Mouse (Mus musculus): Measurements from ENCODE around the gene Sergef.
"Not testable (repeated sequence)": the region's sequence is repeated elsewhere in the genome, so short reads cannot be mapped to it uniquely, and the experiment has no call there.

Sergef gene

DNA sequence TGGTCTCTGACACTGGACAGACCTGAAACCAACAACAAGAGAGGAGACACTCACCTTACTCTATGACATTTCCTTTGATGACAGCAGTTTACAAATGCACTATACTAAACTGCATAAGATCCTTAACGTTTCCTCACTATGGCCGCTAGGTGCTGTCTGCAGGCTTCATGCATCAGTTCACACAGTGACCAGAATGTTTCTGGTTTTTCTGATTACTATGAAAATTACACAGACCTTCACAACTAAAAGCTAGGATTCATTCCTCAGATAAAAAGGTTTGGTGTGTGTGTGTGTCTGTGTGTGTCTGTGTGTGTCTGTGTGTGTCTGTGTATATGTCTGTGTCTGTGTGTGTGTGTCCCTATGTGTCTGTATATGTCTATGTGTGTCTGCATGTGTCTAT lies 63.7 kb downstream of the Sergef start:
- no peak for DNase-seq (ENCODE audit: low spot score)

DNA sequence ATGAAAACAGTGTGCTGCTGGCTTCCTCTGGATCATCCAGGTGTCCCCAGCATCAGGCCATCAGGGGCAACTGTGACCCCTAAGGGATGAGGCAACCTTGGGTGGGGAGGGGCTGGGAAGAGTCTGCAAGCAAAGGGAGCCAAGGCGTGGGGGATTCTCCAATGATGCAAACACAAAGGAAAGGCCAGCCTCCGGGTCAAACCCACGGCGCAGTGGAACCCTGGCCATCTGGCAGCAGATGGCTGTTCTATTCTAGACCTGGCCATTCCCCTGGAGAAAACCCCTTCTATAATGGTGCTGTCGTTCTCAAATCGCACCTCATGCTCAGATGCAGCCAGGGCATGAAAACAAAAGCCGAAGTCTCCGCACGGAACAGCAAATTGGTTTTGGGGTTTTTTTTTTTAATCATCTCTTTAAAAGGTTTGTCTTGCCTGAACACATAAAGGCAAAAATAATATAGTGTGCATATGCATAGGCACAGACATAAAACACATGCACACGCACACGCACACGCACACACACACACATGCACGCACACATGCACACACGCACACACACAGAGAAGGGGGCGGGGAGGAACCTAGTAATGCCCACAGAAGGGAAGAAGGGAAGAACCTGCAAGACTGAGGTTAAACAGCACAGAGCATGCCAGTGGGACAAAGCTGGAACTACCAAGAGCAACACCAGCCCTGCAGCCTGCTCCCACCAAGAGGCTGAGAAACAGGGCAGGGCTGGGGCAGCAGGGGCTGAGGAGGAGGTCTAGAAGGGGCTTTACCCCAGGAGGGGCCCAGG lies 66.6 kb downstream of the Sergef start:
- DNase-seq (ENCODE audit: low spot score): no peak

DNA sequence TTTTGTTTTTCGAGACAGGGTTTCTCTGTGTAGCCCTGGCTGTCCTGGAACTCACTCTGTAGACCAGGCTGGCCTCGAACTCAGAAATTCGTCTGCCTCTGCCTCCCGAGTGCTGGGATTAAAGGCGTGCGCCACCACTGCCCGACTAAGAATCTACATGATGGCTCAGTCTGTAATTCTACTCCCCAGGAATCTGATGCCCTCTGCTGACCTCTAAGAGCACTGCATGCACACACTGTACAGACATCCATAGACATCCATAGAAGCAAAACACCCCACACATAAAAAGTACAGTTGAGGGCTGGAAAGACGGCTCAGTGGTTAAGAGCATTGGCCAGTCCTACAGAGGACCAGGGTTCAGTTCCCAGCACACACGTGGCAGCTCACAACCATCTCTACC lies 70.1 kb downstream of the Sergef start:
- not testable (repeated sequence) for DNase-seq (ENCODE audit: low spot score)

DNA sequence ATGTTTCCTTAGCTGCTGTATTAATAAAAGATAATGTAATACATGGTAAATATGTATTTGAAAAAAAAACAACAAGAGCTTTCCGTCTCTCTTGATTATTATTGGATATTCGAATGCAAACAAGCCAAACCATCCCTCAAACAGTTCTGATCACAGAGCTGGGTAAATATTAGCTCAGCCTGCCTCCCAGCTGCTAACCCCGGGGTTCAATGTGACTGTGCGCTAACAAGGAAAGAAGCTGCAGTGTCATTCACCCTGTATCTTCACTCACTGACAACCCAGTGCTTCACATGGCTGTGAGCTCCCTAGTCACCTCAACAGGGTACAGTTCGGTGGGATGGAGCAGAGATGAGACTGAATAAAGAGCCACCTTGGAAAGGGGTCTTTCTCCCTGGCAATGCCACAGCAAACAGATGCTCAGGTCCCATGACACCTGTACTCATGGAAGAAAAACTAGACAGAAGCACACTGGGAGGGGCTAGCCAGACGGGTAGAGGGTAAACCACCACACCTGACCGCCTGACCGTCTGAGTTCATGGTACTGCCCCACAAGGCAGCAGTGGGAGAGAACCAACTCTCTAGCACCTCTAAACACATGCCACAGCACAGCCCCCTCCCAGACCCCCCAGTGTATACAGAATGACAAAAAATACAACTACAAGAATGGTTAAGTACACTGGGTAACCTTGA lies 73.1 kb downstream of the Sergef start:
- DNase-seq (ENCODE audit: low spot score): no peak

DNA sequence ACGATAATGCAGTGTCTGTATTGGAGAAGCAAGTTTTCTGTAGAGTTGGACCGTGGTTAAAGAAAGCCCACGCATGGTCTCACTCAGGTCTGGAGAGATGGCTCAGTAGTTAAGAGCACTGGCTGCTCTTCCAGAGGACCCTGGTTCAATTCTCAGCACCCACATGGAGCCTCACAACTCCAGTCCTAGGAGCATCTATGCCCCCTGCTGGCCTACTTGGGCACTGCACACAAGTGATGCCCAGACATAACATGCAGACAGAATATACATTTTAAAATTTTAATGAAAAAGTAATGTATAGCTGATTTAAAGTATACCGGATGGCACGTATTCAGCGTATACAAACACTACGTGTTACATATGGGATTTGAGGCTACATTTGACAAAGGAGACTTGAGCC lies 74.2 kb downstream of the Sergef start:
- no peak for DNase-seq (ENCODE audit: low spot score)

DNA sequence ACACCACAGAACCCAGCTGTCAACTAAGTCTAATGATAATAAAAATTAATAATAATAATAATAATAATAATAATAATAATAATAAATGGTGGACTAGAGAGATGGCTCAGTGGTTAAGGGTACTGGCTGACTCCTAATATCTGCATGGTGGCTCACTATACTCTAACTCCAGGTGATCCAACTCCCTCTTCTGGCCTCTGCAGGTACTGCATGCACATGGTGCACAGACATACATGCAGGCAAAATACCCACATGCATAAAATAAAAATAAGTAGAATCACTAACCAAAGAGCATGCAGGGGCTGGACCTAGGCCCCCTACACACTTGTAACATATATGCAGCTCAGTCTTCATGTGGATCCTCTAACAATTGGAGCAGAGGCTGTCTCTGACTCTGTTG lies 75.8 kb downstream of the Sergef start:
- no peak for DNase-seq (ENCODE audit: low spot score)

DNA sequence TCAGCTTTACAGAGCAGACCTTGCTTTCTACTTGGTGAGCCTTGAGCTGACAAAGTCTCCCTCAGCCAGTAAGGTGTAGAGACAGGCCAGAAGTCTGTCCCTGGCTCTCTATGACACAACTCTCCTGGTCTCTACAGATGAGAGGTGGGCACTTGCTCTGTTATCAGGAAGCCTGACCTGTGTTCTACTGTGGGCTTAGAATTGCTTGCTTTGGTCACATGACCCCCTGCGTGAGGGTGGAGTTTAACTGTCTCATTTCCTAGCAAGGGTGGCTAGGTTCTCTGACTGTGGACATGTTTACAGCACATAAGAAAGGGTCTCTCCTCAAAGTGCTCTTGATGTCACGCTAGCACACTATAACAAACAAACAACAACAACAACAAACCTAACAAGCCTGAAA lies 79.5 kb downstream of the Sergef start:
- DNase-seq (ENCODE audit: low spot score): no peak

DNA sequence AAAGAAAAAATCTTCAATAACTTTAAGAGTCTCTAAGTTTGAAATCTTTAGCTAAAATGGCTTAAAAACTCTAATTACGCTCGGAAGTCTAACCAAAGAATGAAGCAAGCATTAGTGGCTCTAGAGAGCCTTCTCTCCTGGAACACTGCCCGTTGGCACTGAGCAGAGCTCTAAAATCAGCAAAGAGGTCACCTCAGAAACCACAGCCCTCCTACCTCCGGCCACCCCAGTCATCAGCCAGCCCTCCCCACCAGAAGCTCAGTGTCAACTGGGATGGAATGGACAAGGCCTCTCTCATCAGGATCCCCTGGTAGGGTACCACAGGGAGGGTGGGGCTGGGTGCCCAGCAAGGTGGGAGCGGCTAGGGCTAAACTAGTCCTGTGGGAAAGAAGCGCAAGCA lies 80.0 kb downstream of the Sergef start:
- DNase-seq (ENCODE audit: low spot score): no peak

DNA sequence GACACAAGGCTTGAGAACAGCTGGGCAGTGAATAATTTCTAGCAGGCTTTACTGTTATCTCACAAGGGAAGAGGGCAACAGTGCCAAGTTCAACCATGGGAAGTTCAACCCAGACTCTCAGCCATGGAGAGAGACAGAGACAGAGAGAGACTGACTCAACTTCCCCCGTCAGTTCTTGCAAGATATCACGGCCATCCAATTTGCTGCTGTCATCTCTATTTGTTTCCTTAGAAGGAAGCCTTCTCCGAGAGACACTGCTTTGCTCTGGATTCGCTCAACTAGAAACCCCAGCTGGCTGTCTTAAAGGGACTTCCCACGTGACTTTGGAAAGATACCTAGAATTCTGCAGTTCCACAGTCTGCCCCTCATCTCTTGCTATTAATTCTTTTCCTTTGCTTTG lies 80.6 kb downstream of the Sergef start:
- DNase-seq (ENCODE audit: low spot score): no peak

DNA sequence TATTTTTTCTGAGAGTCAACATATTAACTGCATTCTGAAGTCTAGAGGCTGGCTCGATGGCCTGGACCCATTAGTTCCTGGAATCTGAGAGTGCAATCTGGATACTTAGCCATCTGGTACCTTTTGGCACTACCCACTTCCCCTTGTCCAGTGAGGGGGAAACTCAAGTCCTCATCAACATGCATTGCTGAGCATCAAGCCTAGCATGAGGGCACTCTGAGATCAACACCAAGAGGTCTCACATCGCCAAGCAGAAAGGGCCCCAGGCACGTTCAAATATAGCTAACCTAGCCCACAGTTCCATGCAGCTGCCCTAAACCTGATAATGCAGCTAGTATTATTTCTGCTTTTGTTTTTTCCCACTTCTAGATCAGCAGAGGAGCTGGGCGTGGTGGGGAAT lies 81.6 kb downstream of the Sergef start:
- no peak for DNase-seq (ENCODE audit: low spot score)

DNA sequence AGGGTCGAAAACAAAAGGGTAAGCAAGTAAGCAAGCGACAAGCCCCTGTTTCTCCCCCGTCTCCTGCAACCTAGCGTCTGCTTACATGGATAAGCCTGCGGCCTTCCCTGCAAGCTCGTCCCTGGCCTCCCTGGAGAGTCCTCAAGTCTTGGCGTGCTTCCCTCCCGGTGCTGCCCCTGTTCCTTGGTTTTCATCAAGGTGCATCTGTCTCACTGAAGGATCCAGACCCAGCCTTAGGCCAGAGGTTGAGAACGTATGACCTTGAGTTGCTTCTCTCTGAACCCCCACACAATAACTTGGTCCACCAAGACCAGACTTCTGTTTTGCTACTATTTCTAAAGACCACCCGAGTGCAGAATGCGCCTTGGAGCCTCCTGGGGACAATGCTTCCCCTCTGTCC lies 82.2 kb downstream of the Sergef start:
- DNase-seq (ENCODE audit: low spot score): no peak

DNA sequence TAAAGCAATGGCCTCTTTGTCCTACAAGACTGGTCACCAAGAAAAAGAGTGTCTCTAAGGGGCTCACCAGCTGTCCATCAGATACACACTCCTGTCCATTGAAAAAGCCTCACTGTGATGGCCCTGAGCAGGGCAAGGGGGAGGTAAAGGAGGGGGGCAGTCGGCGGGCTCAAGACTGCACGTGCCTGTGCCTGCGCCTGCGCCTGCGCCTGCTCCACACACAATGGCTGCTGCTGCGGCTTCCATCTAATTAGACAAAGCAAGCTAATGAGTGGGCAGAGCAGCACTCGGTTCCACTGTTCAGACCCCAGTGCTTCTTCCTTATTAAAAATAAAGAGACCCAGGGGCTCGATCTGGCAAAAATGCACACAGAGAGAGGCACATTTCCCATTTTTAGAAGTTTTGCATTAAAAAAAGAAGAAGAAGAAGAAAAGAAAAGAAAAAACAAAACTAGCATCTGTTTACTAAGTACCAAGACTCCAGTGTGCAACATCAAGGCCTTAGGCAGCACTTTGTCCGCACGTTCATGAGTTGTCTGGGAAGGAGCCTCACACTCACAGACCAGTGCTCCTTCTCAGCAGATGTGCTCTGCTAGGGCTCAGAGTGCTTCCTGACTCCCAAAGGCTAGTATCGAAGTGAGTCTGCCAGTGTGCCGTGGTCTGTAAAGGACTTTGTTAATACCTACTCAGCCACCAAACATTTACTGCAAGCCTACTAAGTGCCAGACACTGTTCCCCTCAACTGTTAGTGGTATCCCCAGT lies 83.1 kb downstream of the Sergef start:
- DNase-seq (ENCODE audit: low spot score): no peak

DNA sequence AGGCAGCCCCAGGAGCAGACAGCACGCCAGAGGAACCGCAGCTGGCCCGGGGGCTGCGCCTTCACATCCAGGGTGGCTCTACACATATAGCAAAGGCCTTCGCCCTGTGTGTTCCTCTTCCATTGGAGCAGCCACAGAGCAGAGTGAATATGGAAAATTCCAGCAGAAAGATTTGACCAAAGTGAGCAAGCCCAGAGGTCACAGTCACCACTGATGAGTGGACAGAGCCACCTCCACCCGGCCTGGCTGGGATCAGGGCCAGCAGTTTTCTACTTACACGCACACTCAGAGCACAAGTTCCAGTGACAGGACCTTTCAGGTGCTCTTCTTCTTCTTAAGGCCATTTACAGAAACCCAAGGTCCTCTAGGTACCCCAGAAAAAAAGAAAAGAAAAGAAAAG lies 83.9 kb downstream of the Sergef start:
- DNase-seq (ENCODE audit: low spot score): no peak

DNA sequence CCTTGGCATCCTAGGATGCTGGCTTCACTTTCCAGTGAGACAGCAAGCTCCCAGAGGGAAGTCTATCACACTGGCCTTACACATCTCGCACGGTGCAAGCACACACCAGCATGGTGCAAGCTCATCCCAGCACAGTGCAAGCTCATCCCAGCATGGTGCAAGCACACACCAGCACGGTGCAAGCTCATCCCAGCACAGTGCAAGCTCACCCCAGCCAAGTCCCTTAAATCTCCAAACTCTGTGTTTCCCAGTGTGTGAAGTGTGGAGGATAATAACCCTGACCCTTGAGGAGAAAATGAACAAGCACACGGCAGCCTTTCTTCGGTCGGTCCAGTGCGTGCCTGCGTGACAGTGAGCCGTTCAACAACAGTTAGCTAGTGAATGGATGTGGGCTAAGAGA lies 84.8 kb downstream of the Sergef start:
- DNase-seq (ENCODE audit: low spot score): no peak

DNA sequence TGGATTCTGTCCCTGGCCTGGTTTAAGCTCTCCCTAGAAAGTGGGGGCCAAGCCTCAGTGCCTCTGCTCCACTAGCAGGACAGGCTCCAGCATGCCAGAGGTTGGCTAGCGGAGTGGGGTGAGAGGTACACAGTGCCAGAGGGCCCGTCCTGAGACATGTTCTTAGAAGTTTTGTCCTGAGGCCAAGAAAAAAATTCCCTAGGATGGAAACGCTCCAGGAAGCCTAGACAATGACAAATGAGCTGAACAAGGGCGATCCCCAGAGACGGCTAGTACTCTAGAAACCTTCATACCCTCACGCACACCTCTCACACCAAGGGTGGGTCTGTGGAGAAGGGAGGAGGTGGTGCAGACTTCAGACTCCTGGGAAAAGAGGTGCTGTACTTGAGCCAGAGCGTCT lies 85.6 kb downstream of the Sergef start:
- no peak for DNase-seq (ENCODE audit: low spot score)

DNA sequence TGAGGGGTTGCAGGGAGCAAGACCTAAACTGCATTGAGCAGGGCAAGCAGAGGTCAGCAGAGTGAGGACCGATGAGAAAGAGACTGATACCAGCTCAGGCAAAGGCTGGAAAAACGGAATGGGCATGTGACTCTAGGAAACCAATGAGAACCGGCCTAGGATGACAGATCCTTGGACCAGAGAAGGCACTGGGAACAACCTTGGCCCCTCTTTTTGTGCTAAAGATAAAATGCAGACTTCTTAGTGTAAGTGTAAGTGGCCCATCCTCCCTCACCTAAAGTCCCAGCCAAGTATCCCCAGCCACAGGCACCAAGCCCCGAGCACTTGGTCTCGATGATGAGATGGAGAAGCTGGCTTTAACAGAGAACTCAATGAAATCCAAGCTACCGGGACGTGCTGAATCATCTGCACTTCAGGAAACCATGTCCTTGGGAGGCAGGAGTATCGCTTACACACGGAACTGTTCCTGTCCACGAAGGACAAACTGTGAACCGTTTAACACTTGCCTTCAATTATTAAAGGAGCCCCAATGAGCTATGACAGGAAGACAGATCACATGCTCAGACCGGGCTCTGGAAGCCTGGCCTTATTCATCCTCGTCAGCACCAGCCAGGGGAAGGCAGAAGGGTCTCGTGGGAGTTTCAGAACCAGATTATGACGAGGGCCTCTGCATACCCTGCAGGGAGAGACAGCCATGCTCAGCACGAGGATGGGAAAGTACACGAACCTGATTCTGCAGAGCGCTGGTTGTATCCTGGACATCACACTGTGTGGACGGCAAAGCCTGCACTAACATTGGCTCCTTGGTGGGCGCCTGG lies 87.5 kb downstream of the Sergef start:
- DNase-seq (ENCODE audit: low spot score): no peak

DNA sequence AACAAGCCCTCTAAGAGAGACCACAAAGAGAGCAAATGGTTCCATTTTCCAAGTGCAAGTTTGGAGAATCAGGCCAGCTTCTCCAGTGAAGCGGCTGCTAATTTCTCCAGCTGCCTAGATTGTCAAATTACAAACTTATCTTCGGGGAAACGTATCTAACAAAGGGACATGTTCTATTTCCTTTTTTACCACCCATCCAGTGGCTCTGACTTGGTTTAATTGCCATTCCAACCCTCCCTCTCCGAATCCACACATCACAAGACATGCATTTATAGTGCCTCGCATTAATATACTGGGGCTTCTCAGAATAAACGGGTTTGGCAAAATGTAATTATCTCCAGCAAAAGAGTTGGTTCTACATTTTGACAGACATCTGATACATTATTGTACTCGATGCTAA lies 88.4 kb downstream of the Sergef start:
- DNase-seq (ENCODE audit: low spot score): no peak

DNA sequence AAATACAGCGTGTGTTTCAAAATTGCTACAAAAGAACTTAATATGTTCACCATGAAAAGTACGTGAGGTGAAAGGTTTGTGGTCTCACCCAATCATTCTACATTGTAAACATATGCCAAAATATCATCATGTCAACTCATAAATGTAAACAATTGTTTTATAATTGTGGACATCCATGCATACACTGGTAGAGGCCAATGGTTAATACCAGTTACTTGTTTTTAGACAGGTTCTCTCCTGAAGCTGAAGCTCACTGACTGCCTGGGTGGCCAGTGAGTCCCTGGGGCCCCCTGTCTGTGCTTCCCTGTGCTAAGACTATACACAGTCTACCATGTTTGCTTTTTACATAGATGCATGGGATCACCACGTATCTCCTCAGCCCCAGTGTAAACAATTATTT lies 91.5 kb downstream of the Sergef start:
- DNase-seq (ENCODE audit: low spot score): no peak

DNA sequence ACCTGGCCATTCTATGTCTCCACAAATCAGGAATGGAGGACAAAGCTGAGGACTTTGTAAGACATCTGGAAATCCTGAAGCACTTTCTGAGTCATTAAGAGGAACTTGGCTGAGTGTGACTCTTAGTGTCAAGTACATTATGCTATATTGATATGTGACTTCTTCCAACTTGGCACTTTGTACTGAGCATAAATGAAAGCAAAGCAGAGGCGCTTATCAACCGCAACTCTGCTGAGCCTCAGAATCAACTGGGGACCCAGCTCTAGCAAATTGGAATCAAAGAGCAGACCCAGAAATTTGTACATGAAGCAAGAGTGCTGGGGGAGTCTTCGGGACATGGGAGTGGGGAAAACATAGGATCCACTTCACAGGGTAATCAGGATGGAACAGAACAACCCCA lies 92.0 kb downstream of the Sergef start:
- DNase-seq (ENCODE audit: low spot score): no peak

DNA sequence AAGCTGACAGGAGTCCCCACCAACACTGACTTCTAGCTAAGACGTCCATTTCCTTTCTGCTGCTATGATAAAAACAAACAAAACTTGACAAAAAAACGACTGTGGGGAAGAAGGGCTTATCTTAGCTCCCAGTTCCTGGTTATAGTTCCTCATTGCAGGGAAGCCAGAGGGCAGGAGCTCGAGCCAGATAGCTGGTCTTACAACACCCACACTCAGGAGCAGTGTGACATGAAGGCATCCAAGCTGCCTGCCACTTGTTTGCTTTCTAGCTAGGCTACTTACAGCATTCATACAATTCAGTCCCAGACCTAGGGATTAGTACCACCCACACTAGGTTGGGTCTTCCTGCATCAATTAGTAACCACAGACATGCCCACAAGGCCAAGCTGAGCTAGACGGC lies 93.1 kb downstream of the Sergef start:
- DNase-seq (ENCODE audit: low spot score): no peak

DNA sequence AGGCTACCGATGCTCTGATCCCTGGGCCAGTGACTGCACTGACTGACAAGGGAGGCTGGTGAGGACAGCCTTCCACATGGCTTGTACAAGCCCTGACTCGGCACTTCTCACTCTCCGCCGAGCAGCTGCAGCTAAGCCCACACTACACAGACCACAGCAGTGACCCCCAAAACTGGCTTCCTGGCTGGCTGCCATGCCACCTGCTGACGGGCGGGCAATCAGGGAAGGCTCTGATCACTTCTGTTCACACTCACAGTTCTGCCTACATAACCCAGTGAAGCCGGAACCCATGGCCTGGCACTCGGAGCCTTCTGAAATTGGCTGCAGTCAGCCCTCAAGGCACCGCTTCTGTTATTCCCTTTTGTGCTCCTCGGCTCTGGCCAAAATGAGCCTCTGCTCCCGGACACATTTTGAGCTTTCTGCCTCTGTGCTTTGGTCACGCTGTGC lies 95.4 kb downstream of the Sergef start:
- no peak for DNase-seq (ENCODE audit: low spot score)

DNA sequence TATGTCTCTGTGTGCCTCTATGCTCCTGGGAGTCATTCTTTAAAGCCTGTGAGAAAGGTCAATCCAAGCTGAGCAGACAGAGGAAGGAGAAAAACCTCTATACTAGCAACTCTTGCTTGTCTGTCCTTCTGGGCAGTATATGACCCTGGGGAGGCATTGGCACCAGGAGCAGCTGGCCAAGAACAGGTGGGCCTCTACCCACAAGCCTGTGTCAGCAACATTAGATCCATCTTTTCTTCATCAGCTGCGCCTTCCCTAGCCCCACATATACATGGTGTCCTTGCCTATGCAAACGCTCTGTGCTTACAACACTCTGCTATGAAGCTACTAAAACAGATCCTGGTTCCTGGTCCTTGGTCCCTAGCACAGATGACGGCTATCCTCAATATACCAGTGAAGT lies 97.5 kb downstream of the Sergef start:
- no peak for DNase-seq (ENCODE audit: low spot score)
